Mouse (Mus musculus) urinary bladder, adult 2 months (tissue): ENCODE measurements at regions not wholly inside any gene's neighbourhood (a gene's known extent, or its start where the extent isn't known, plus 50 kb on each side); places are given as distances from the start of the nearest gene placed in this dataset.

Source experiments
- DNase-seq: peaks from one replicate; pipeline ENCODE4 v3.0.0; 2022; ENCODE audit warnings: low spot score

GRCm38 (mm10) chr1:137927953-137928352 is 247.6 kb downstream of the Ptprc start:
- peak; percentile 26 for DNase-seq

GRCm38 (mm10) chr1:137926326-137926725 is 249.2 kb downstream of the Ptprc start:
- no peak for DNase-seq

GRCm38 (mm10) chr1:137924156-137924555 is 251.4 kb downstream of the Ptprc start:
- DNase-seq: no peak

- DNase-seq: no peak
Observed at GRCm38 (mm10) chr1:137923705-137924104, 251.8 kb downstream of the Ptprc start.

- no peak for DNase-seq
Observed at GRCm38 (mm10) chr1:137922769-137923168, 252.7 kb downstream of the Ptprc start.

- DNase-seq: no peak
Observed at GRCm38 (mm10) chr1:137921592-137921991, 253.9 kb downstream of the Ptprc start.

GRCm38 (mm10) chr1:137919739-137920563 is 255.6 kb downstream of the Ptprc start:
- DNase-seq: no peak

- DNase-seq: no peak
Observed at GRCm38 (mm10) chr1:137917449-137917848, 258.1 kb downstream of the Ptprc start.

- DNase-seq: no peak
Observed at GRCm38 (mm10) chr1:137906883-137907282, 268.6 kb downstream of the Ptprc start.

GRCm38 (mm10) chr1:137906477-137906876 is 269.0 kb downstream of the Ptprc start:
- DNase-seq: no peak

GRCm38 (mm10) chr1:137905566-137905965 is 269.9 kb downstream of the Ptprc start:
- DNase-seq: no peak

- no peak for DNase-seq
Observed at GRCm38 (mm10) chr1:137903351-137903750, 272.2 kb downstream of the Ptprc start.

- no peak for DNase-seq
Observed at GRCm38 (mm10) chr1:137902859-137903258, 272.6 kb downstream of the Ptprc start.

GRCm38 (mm10) chr1:137901996-137902395 is 273.5 kb downstream of the Ptprc start:
- no peak for DNase-seq

GRCm38 (mm10) chr1:137901211-137901610 is 274.3 kb downstream of the Ptprc start:
- no peak for DNase-seq

- no peak for DNase-seq
Observed at GRCm38 (mm10) chr1:137900621-137901071, 274.9 kb downstream of the Ptprc start.

GRCm38 (mm10) chr1:137899916-137900601 is 275.4 kb downstream of the Ptprc start:
- no peak for DNase-seq

- DNase-seq: no peak
Observed at GRCm38 (mm10) chr1:137899305-137899704, 276.2 kb downstream of the Ptprc start.

GRCm38 (mm10) chr1:137898891-137899290 is 276.6 kb downstream of the Ptprc start:
- no peak for DNase-seq

GRCm38 (mm10) chr1:137898397-137898796 is 277.1 kb downstream of the Ptprc start:
- peak; percentile 65 for DNase-seq

- no peak for DNase-seq
Observed at GRCm38 (mm10) chr1:137881656-137882055, 293.9 kb downstream of the Ptprc start.

- no peak for DNase-seq
Observed at GRCm38 (mm10) chr1:137874361-137874760, 301.1 kb downstream of the Ptprc start.

GRCm38 (mm10) chr1:137873628-137874027 is 301.9 kb downstream of the Ptprc start:
- DNase-seq: no peak
